Mouse (Mus musculus) lung, embryonic 15.5 days (tissue): ENCODE measurements at regions not wholly inside any gene's neighbourhood (a gene's known extent, or its start where the extent isn't known, plus 50 kb on each side); places are given as distances from the start of the nearest gene placed in this dataset.

Source experiments
- ATAC-seq: fragments of 200-750 bp; cut with Nextera tagmentation; 2 replicates; pipeline ENCODE4 v1.8.0; 2017; ENCODE audit warnings: moderate number of reproducible peaks, borderline replicate concordance; ENCODE audit not compliant: low FRiP score, low TSS enrichment; ENCODE audit errors: extremely low read depth
- H3K27ac ChIP-seq: fragments of 300-500 bp; sonication (generic); 2 replicates; pipeline ENCODE4 v1.5.1; 2015; ENCODE audit warnings: moderate library complexity, mild to moderate bottlenecking, inconsistent platforms
- H3K27me3 ChIP-seq: fragments of 300-500 bp; sonication (generic); 2 replicates; pipeline ENCODE4 v1.6.1; 2015; ENCODE audit warnings: inconsistent platforms
- H3K36me3 ChIP-seq: fragments of 300-500 bp; sonication (generic); 2 replicates; pipeline ENCODE4 v1.6.1; 2015; ENCODE audit warnings: inconsistent platforms
- H3K4me1 ChIP-seq: fragments of 300-500 bp; sonication (generic); 2 replicates; pipeline ENCODE4 v1.6.1; 2015; ENCODE audit warnings: inconsistent platforms
- H3K4me2 ChIP-seq: fragments of 300-500 bp; sonication (generic); 2 replicates; pipeline ENCODE4 v1.6.1; 2015; ENCODE audit warnings: inconsistent platforms, mild to moderate bottlenecking, moderate library complexity
- H3K4me3 ChIP-seq: fragments of 300-500 bp; sonication (generic); 2 replicates; pipeline ENCODE4 v1.5.1; 2015; ENCODE audit warnings: mild to moderate bottlenecking, inconsistent platforms
- H3K9ac ChIP-seq: fragments of 300-500 bp; sonication (generic); 2 replicates; pipeline ENCODE4 v1.6.1; 2015; ENCODE audit warnings: inconsistent platforms
- H3K9me3 ChIP-seq: fragments of 300-500 bp; sonication (generic); 2 replicates; pipeline ENCODE4 v1.6.1; 2016; ENCODE audit warnings: inconsistent platforms
- WGBS: fragments of 180-500 bp; shearing (Covaris S2); methylation state at CpG from one replicate; pipeline ENCODE4 v1.1.7; 2015; 5-methylcytosine and 5-hydroxymethylcytosine counted together

DNA sequence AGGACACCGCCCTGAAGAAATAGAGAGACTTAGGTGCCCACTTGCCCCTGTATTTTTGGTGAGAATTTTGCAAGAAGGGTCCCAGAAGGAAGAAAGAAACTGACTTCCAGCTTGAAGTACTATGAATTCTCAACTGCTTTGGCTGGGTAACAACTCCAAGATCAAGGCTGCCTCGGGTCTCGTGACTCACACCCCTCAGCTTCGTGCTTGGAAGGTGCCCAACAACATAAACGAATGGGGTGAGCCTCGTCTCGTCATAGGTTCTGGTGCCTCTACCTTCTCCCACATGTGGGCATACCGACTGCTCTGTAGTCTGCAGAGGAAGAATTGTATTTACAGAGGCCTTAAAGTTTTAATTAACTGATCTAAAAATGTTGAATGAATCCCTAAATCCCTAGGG is 81.6 kb upstream of the Bach2 start:
- ATAC-seq, result no peak
- WGBS, result 39% methylated on average over 8 of the region's 8 CpGs
- no peaks in the 10 kb centered on the region for H3K9me3 ChIP-seq
- H3K4me2 ChIP-seq, result no peak overlapping the region
- peaks cover 12% of the 10 kb centered on the region for H3K4me1 ChIP-seq
- no peak overlapping the region for H3K27ac ChIP-seq
- H3K36me3 ChIP-seq, result no peaks in the 10 kb centered on the region
- H3K27me3 ChIP-seq, result no peaks in the 10 kb centered on the region
- no peak overlapping the region for H3K9ac ChIP-seq
- no peak overlapping the region for H3K4me3 ChIP-seq

DNA sequence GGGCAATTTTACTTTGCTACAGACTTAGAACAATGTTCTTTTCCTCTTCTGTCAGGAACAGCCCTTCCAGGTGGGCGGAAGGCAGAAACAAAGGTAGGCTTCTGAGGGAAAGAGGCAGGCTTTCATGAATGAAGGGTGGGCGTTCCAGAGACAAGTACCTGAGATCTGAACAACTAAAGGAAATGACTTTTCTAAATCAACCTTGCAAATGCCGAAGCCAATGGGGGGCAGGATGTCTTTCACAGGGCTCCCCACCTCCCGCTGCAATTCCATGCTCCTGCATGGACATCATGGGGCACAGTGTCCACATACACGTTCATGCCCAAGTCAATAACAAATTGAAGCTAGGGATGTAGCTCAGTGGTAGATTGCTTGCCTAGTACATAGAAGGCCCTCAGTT is 80.2 kb upstream of the Bach2 start:
- Histone ChIP-seq H3K9me3 (no peaks in the 10 kb centered on the region), H3K4me2 (no peak overlapping the region), H3K27ac (no peak overlapping the region), H3K36me3 (no peaks in the 10 kb centered on the region), H3K4me3 (no peak overlapping the region), H3K4me1 (peaks cover 11% of the 10 kb centered on the region; the same call in 1 of the 2 replicates), H3K9ac (no peak overlapping the region), H3K27me3 (no peaks in the 10 kb centered on the region)
- ATAC-seq, result no peak
- WGBS, result 51% methylated on average over 5 of the region's 5 CpGs

DNA sequence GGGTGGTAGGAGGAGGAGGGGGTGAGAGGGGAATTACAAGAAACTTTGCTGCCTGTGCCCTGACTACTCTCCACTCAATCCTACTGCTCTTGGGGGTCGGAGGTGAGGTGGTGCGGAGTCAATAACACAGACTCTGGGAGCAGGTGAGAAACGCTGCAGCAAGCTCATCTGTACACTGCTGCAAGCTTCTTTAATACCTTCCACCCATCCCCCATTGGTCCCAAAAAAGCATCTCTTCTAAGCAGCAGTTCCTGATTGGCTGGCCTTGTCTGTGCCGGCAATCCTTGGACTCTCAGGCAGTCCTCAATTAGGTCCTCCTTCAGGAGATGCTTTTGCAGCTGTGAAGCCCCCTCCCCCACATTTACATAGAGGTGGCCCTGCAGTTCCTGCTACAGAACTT is 79.7 kb upstream of the Bach2 start:
- Histone ChIP-seq H3K9ac (no peak overlapping the region), H3K27me3 (no peaks in the 10 kb centered on the region), H3K36me3 (no peaks in the 10 kb centered on the region), H3K9me3 (no peaks in the 10 kb centered on the region), H3K4me1 (peaks cover 11% of the 10 kb centered on the region; the same call in 1 of the 2 replicates), H3K4me2 (no peak overlapping the region), H3K4me3 (no peak overlapping the region), H3K27ac (no peak overlapping the region)
- 43% methylated on average over 4 of the region's 4 CpGs for WGBS
- ATAC-seq, result no peak

DNA sequence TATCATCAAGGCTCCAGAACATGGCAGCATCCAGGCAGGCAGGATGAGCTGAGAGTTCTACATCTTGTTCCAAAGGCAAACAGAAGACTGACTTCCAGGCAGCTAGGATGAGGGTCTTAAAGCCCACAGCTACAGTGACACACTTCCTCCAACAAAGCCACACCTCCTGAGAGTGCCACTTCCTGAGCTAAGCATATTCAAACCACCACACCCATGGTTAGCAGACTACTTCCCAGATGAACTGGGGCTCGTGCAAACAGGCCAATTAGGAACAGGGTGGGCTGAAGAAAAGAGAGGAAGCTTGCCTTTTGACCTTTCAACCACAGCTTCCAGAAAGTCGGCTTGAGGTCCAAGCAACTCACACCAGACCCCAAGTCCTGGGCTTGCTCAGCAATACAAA is 77.8 kb upstream of the Bach2 start:
- no peaks in the 10 kb centered on the region for H3K9me3 ChIP-seq
- H3K36me3 ChIP-seq, result no peaks in the 10 kb centered on the region
- ATAC-seq, result no peak
- no peak overlapping the region for H3K9ac ChIP-seq
- no peak overlapping the region for H3K4me2 ChIP-seq
- H3K4me1 ChIP-seq, result peaks cover 11% of the 10 kb centered on the region; the same call in 1 of the 2 replicates
- no peaks in the 10 kb centered on the region for H3K27me3 ChIP-seq
- WGBS, result 32% methylated on average over 2 of the region's 2 CpGs
- H3K27ac ChIP-seq, result no peak overlapping the region
- H3K4me3 ChIP-seq, result no peak overlapping the region

DNA sequence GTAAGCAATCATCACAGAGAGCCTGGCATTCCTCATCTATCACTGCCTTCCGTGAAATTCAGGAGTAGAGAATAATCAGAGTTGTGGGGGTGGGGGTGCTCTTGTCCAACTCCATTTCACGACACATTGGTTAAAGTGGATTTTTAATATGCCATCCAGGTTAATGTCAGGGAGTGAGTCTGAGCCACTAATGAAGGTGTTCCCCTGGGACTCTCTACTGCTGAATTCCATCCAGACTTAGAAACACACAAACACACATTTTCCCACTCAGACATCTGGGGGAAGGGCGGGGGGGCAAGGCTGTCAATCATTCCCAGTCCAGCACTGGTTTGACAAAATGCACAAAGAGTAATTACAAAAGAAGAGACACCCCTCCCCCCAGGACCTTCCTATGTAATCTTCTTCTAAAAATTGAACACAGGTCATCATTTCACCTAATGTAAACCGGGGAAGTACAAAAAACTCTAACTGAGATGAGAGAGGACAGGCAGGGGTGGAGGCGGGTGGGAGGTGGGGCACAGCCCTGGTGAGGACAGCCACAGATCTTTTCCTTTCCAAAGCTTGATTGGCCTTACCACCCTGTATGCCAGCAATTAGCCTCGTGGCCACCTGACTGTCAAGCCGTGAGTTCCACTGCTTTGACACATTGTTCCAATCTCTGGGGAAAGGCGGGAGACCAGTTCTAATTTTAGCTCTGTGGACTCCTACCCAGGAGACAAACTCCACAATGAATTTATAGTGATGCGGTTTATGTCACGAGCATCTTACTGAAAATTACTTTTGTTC is 76.5 kb upstream of the Bach2 start:
- Histone ChIP-seq H3K9me3 (no peaks in the 10 kb centered on the region), H3K36me3 (no peaks in the 10 kb centered on the region), H3K4me1 (peaks cover 11% of the 10 kb centered on the region; the same call in 1 of the 2 replicates), H3K9ac (no peak overlapping the region), H3K27ac (no peak overlapping the region), H3K27me3 (no peaks in the 10 kb centered on the region), H3K4me3 (no peak overlapping the region), H3K4me2 (no peak overlapping the region)
- WGBS, result 45% methylated on average over 10 of the region's 10 CpGs
- no peak for ATAC-seq

DNA sequence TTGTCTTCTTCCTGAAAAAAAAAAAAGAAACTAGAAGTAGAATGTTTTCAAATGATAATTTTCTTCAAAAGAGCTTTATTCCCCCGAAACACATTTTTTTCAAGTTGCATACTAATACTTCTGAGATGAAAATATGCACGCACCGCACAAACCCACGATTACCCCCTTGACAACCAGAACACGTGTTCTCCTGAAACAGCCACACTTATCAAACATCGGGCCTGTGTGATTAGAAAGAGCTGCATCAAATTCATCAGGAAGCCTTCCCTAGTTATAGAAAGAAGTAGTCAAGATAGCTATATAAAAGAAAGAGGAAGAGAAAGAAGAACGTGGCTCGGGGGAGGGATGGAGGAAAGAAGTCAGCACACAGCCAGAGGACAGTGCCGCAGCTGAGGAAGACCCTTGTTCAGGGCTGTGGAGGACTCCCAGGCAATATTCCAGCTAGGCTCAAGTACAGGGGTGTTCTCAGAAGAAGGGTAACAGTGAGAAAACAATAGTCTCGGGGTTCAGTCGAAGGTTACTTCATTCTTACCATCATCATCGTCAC is 75.8 kb upstream of the Bach2 start:
- Histone ChIP-seq H3K4me2 (no peak overlapping the region), H3K27me3 (no peaks in the 10 kb centered on the region), H3K4me3 (no peak overlapping the region), H3K4me1 (peaks cover 11% of the 10 kb centered on the region; the same call in 1 of the 2 replicates), H3K9ac (no peak overlapping the region), H3K27ac (no peak overlapping the region), H3K9me3 (no peaks in the 10 kb centered on the region), H3K36me3 (no peaks in the 10 kb centered on the region)
- no peak for ATAC-seq
- 83% methylated on average over 12 of the region's 12 CpGs for WGBS

DNA sequence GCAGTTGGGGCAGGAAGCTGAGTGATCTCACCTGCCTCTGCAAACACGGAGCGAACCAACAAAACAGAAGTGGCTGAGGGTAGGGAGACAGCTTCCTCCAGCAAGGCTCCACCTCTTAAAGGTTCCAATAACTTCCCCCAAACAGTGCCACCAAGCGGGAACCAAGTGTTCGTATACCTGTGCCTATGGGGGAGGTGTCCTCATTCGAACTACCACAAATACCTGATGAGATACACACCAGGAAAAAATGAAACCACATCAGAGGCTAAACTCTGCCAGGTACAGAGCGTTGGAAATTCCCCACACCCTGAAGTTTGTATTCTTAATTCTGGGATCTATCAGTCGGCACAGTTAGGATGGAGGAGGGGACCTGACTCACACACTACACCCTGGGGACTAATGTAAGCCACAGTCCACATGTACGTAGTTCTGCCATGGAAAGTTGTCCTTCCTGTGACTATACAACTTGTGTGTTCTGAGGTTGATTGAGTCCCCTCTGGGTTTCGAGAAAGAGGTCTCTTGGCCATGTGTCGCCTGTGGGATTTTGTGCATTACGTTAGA is 74.4 kb upstream of the Bach2 start:
- Histone ChIP-seq H3K9me3 (no peaks in the 10 kb centered on the region), H3K27me3 (no peaks in the 10 kb centered on the region), H3K4me3 (no peak overlapping the region), H3K4me1 (peaks cover 11% of the 10 kb centered on the region; the same call in 1 of the 2 replicates), H3K9ac (no peak overlapping the region), H3K4me2 (no peak overlapping the region), H3K36me3 (no peaks in the 10 kb centered on the region), H3K27ac (no peak overlapping the region)
- no peak for ATAC-seq
- 79% methylated on average over 11 of the region's 11 CpGs for whole genome bisulfite sequencing

DNA sequence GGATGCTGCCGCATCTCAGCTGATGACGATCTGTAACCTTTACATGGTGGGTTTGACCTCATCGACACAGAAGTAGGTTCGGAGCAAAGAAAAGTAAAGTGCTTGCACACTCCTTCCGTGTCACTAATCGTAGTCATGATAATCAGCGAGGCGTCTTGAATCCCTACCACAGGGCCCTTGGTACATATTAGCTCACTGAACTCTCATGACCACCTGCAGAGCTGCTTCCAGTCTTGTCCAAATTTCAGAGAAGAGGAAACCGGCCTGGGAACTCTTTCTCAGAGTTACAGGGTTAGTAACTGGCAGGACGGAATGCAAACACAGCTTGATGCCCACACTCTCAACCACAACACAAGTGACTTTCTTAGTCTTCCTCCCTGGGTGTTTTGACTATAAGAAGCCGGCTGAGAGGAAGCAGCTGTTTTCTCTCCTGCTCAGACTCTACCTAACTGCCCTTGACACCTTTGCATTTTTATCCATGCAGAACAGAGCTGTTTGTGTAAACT is 73.8 kb upstream of the Bach2 start:
- Histone ChIP-seq H3K4me2 (no peak overlapping the region), H3K4me1 (peaks cover 13% of the 10 kb centered on the region), H3K27me3 (no peaks in the 10 kb centered on the region), H3K9me3 (no peaks in the 10 kb centered on the region), H3K27ac (no peak overlapping the region), H3K4me3 (no peak overlapping the region), H3K36me3 (no peaks in the 10 kb centered on the region), H3K9ac (no peak overlapping the region)
- 56% methylated on average over 11 of the region's 11 CpGs for WGBS
- ATAC-seq, result no peak

DNA sequence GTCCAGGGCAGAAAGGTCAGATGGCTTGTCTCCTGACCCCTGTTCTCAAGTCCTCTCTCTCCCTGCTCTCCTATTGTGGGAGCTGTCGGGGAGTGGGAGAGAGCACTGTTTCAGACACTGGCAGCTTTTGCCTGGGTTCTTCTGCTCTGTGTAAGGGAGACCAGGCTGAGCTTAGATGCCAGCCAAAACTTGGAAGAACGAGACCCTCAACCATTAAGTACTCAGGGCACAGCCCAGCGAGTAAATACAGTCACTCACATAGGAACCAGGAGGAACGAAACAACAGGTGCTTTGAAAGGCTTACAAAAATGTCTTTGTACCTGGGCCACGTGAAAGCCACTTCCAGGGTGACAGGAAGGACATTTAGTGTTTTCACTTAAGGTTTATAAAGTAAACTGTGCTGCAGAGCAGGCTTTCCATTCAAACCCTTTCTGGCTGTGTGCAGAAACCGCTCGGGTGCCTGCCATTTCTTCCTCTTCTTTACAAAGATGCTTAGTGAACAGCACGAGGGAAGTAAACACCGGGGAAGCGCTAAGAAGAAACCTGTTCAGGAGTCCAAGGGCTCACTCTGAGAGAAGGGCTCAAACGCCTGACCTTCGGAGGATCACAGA is 72.6 kb upstream of the Bach2 start:
- Histone ChIP-seq H3K9me3 (no peaks in the 10 kb centered on the region), H3K9ac (no peak overlapping the region), H3K4me1 (peaks cover 25% of the 10 kb centered on the region), H3K36me3 (no peaks in the 10 kb centered on the region), H3K4me2 (peak overlapping the region; percentile 14; the same call in 1 of the 2 replicates), H3K27ac (peak overlapping the region; percentile 78), H3K4me3 (no peak overlapping the region), H3K27me3 (no peaks in the 10 kb centered on the region)
- no peak for ATAC-seq
- 39% methylated on average over 12 of the region's 12 CpGs for WGBS

DNA sequence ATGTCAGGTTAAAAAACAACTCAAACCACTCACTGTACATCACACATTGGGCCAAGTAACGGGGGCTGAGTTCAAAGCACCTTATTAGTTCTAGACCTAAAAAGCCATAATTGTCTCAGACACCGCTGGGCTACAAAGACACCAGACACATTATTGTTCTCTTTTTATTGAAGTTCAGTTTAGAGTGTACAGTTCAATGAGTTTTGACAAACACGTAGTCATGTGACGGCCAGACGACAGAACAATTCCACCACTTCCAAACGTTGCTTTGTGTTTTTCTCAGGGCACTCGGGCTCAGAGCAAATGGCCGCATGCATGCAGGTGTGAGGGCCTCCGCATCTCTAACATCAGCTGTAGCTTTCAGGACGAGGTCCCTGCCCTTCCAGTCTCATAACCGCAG is 71.5 kb upstream of the Bach2 start:
- H3K4me3 ChIP-seq, result no peak overlapping the region
- H3K9ac ChIP-seq, result no peak overlapping the region
- H3K9me3 ChIP-seq, result no peaks in the 10 kb centered on the region
- H3K4me2 ChIP-seq, result no peak overlapping the region
- peaks cover 19% of the 10 kb centered on the region for H3K4me1 ChIP-seq
- H3K27ac ChIP-seq, result no peak overlapping the region
- H3K27me3 ChIP-seq, result no peaks in the 10 kb centered on the region
- no peak for ATAC-seq
- H3K36me3 ChIP-seq, result no peaks in the 10 kb centered on the region
- 75% methylated on average over 11 of the region's 11 CpGs for WGBS

DNA sequence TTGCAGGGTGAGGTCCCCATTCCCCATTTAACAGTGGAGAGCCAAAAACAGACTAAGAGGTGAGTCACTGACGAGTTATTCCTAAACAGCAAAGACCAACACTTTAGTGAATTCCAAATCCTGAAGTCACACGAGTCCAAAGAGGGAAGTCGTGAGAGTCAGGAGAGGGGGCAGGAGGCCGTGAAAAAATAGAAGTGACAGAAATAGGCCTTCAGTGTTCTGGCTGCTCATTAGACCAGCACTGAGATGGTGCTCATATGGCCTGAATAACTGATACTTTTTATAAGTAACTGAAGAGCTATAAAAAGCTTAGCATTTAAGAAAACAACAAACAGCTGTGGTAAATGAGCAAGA is 68.5 kb upstream of the Bach2 start:
- no peak for ATAC-seq
- 21% methylated on average over 4 of the region's 4 CpGs for WGBS
- no peak overlapping the region for H3K9ac ChIP-seq

More for the DNA sequence above, 68.5 kb upstream of the Bach2 start:
- H3K36me3 ChIP-seq, result no peaks in the 10 kb centered on the region
- H3K4me1 ChIP-seq, result peaks cover 16% of the 10 kb centered on the region
- H3K9me3 ChIP-seq, result no peaks in the 10 kb centered on the region
- no peak overlapping the region for H3K4me2 ChIP-seq
- no peak overlapping the region for H3K4me3 ChIP-seq
- no peaks in the 10 kb centered on the region for H3K27me3 ChIP-seq
- H3K27ac ChIP-seq, result 0 out of 2 replicates have a peak overlapping the region, but pooled peaks have one; percentile 8
